Mouse (Mus musculus): Measurements from ENCODE around the gene Vmn1r91. TPM values are rescaled to one million over a fixed set of nuclear protein-coding genes. Genes with fewer than 3 reads are reported as not detected.
"Not testable (repeated sequence)": the region's sequence is repeated elsewhere in the genome, so short reads cannot be mapped to it uniquely, and the experiment has no call there.

Gene Vmn1r91
- total RNA-seq (2021): not detected
- long read RNA-seq, experiment 1: 0 reads
- long read RNA-seq, experiment 2: 0 reads

GRCm38 (mm10) chr7:20099380-20099779, at the start of gene Vmn1r91:
Gene Vmn1r91, plus strand, starts transcription at chr7:20099680.
- not testable (repeated sequence) for DNase-seq (ENCODE audit: low spot score in 2 of 2)

- DNase-seq (ENCODE audit: low spot score in 2 of 2): not testable (repeated sequence)
Observed at GRCm38 (mm10) chr7:20064100-20064499, 35.4 kb upstream of the Vmn1r91 start.

GRCm38 (mm10) chr7:20078118-20078517, 21.4 kb upstream of the Vmn1r91 start:
- DNase-seq (ENCODE audit: low spot score in 2 of 2): not testable (repeated sequence)

- not testable (repeated sequence) for DNase-seq (ENCODE audit: low spot score in 2 of 2)
Observed at GRCm38 (mm10) chr7:20122479-20122878, 23.0 kb downstream of the Vmn1r91 start, which contains the start of gene Gm16442. Gene Gm16442, minus strand, starts transcription at chr7:20122579.

GRCm38 (mm10) chr7:20138988-20139387, 39.5 kb downstream of the Vmn1r91 start, which contains the start of gene Vmn1r93:
Gene Vmn1r93, minus strand, starts transcription at chr7:20139088.
- not testable (repeated sequence) for DNase-seq (ENCODE audit: low spot score in 2 of 2)

Other genes starting within 250 kb of the Vmn1r91 start
- gene Gm19345, start 247.7 kb upstream of the Vmn1r91 start, total RNA-seq (2021): not detected
- gene Ceacam16, start 238.4 kb upstream of the Vmn1r91 start, total RNA-seq (2021): not detected
- not detected for gene Ceacam19, start 211.7 kb upstream of the Vmn1r91 start, total RNA-seq (2021)
- gene Pvr, start 178.5 kb upstream of the Vmn1r91 start, total RNA-seq (2021): 10 to 100 TPM; 20.8 to 32.4 TPM
- not detected for gene Igsf23, start 148.9 kb upstream of the Vmn1r91 start, total RNA-seq (2021)
- gene Ceacam20, start 134.3 kb upstream of the Vmn1r91 start, total RNA-seq (2021): not detected
- gene Nlrp9b, start 108.2 kb upstream of the Vmn1r91 start, total RNA-seq (2021): not detected
- gene Gm16442, start 22.9 kb downstream of the Vmn1r91 start, total RNA-seq (2021): not detected
- gene Vmn1r93, start 39.4 kb downstream of the Vmn1r91 start, total RNA-seq (2021): not detected
- gene Vmn1r94, start 68.7 kb downstream of the Vmn1r91 start, total RNA-seq (2021): not detected
- not detected for gene Vmn1r95, start 94.0 kb downstream of the Vmn1r91 start, total RNA-seq (2021)
- gene Gm6164, start 105.9 kb downstream of the Vmn1r91 start, total RNA-seq (2021): not detected
- not detected for gene Gm4498, start 134.1 kb downstream of the Vmn1r91 start, total RNA-seq (2021)
- not detected for gene Gm5890, start 163.2 kb downstream of the Vmn1r91 start, total RNA-seq (2021)
- gene Gm4133, start 234.4 kb downstream of the Vmn1r91 start, total RNA-seq (2021): not detected